Mouse (Mus musculus) C2C12 (cell line): ENCODE data around the gene Ssbp1.

Source experiments
- CTCF ChIP-seq: IDR thresholded peaks from one replicate; pipeline ENCODE4 v1.5.1; 2011; ENCODE audit not compliant: control insufficient read depth, insufficient read depth, insufficient read length
- MAX ChIP-seq: IDR thresholded peaks from one replicate; pipeline ENCODE4 v1.6.1; 2011; ENCODE audit warnings: mild to moderate bottlenecking, control low read depth
- MYOD1 ChIP-seq: IDR thresholded peaks from one replicate; pipeline ENCODE4 v1.6.1; 2011; ENCODE audit warnings: low read depth; ENCODE audit not compliant: control insufficient read depth, insufficient read length

GRCm38 (mm10) chr6:40430878-40431277 is 40.3 kb upstream of the Ssbp1 start:
- TF ChIP-seq MAX, result no peak
- no peak for TF ChIP-seq CTCF
- no peak for TF ChIP-seq MYOD1
